Mouse (Mus musculus) megakaryocyte, adult 5-6 weeks (primary cell): ENCODE data around the gene Trp53. TPM values are rescaled to one million over a fixed set of nuclear protein-coding genes. Genes with fewer than 3 reads are reported as not detected.
A peak's percentile ranks its signal among the peaks of the same experiment; 100 is the strongest.
"Not testable (repeated sequence)": the region's sequence is repeated elsewhere in the genome, so short reads cannot be mapped to it uniquely, and the experiment has no call there.

Experiments used
- ATAC-seq: 2 replicates; pipeline ENCODE4 v1.8.0; 2016; ENCODE audit warnings: mild to moderate bottlenecking, inconsistent platforms; ENCODE audit not compliant: poor library complexity, severe bottlenecking
- total RNA-seq, 2 experiments: library from RNA; stranded (forward) in 1 of 2; stranded (reverse) in 1 of 2; fragments of 153-499, 151-499 nt in 1 of 2; fragments of 221-1000, 200-1000 nt in 1 of 2; gene quantifications; 2 replicates each; pipeline versions ENCODE4 v1.2.3 to v1.2.4; 2015 to 2017

Gene Trp53
- total RNA-seq (2015) (59.2 and 64.7 TPM in 2 replicates), total RNA-seq (2017) (21.8 and 28.3 TPM in 2 replicates)

DNA sequence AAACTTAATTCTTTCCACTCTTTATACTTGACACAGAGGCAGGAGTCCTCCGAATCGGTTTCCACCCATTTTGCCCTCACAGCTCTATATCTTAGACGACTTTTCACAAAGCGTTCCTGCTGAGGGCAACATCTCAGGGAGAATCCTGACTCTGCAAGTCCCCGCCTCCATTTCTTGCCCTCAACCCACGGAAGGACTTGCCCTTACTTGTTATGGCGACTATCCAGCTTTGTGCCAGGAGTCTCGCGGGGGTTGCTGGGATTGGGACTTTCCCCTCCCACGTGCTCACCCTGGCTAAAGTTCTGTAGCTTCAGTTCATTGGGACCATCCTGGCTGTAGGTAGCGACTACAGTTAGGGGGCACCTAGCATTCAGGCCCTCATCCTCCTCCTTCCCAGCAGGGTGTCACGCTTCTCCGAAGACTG, at the start of gene Trp53, which contains the start of gene Wrap53:
Trp53 (plus strand) TSS at position 269 of the 424 bp plus-strand sequence.
Wrap53 (minus strand) TSS at position 165 of the 424 bp plus-strand sequence.
- peak; percentile 69 for ATAC-seq

GRCm38 (mm10) chr11:69530755-69531154, 49.4 kb upstream of the Trp53 start:
- ATAC-seq, result not testable (repeated sequence)

- no peak for ATAC-seq
Measured at GRCm38 (mm10) chr11:69532480-69533150, 47.5 kb upstream of the Trp53 start.

GRCm38 (mm10) chr11:69534990-69535389, 45.2 kb upstream of the Trp53 start:
- no peak for ATAC-seq

DNA sequence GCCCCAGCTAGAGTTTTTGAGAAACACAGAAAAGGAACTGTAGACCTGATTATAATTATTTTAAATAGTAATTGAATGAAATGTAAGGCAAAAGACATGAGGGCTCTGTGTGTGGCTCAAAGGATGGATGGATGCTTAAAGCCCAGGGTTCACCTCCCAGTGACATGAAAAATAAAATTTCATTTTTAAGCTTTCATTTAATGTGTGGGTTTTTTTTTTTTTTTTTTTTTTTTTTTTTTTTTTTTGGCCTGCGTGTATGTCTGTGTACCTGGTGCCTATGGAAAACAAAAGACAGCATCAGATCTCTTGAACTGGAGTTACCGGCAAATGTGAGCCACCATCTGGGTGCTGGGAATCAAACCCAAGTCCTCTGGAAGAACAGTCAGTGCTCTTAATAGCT, 39.5 kb upstream of the Trp53 start:
- no peak for ATAC-seq

GRCm38 (mm10) chr11:69541741-69542140, 38.4 kb upstream of the Trp53 start:
- ATAC-seq, result not testable (repeated sequence)

GRCm38 (mm10) chr11:69543598-69543997, 36.6 kb upstream of the Trp53 start:
- no peak for ATAC-seq

DNA sequence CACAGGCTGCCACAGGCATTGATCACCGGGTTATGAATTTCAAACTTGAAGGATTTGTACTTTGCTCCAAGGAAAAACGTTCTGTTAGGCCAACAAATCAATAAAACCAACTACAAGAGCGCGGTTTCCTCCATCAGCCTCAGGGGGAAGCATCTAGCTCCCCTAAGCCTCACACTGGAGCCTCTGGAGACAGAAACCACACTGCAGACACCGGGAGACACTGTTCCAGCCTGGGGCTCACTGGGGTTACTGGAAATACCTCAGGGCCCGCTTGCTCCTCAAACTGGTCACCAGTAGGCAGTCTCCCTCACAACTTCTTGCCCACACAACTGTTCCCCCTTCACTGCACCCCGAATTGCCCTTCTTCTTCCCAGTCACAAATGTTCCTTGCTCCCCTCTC, 34.2 kb upstream of the Trp53 start:
- ATAC-seq, result no peak

GRCm38 (mm10) chr11:69546423-69547053, 33.6 kb upstream of the Trp53 start:
- peak; percentile 49 for ATAC-seq

GRCm38 (mm10) chr11:69547071-69547470, 33.1 kb upstream of the Trp53 start:
- no peak for ATAC-seq

- ATAC-seq, result no peak
Measured at GRCm38 (mm10) chr11:69549060-69549656, 31.0 kb upstream of the Trp53 start, which contains the start of gene Dnah2. Dnah2 (minus strand) TSS chr11:69549110.

GRCm38 (mm10) chr11:69551310-69551709, 28.8 kb upstream of the Trp53 start:
- no peak for ATAC-seq

GRCm38 (mm10) chr11:69552622-69553340, 27.4 kb upstream of the Trp53 start:
- ATAC-seq, result no peak

GRCm38 (mm10) chr11:69553341-69553721, 26.8 kb upstream of the Trp53 start:
- no peak for ATAC-seq

- no peak; the same call in 1 of the 2 replicates for ATAC-seq
Measured at GRCm38 (mm10) chr11:69554539-69555140, 25.5 kb upstream of the Trp53 start.

GRCm38 (mm10) chr11:69557381-69557958, 22.7 kb upstream of the Trp53 start:
- no peak for ATAC-seq

DNA sequence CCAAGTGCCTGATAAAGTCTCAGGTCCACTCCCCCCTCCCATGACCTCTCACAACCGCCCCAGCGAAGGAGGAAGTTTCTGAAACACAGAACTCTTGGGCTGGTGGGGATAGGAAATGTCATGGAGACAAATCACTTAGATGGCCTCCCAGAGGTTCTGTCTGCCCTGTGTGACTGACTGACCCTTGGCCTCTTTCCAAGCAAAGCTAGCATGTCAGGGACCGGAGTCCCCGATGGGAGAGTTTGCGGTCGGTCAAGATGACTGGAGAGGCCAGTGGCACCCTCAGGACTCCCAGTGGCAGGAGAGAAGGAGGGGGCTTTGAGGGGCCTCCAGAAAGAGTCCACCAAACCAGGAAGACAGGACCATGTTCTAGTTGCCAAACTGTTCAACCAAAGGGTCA, 21.4 kb upstream of the Trp53 start:
- ATAC-seq, result no peak

GRCm38 (mm10) chr11:69559183-69559582, 21.0 kb upstream of the Trp53 start:
- ATAC-seq, result no peak

GRCm38 (mm10) chr11:69559851-69560765, 20.1 kb upstream of the Trp53 start, which contains the start of gene Efnb3:
Efnb3 (minus strand) TSS chr11:69560205.
- ATAC-seq, result no peak
